Mouse (Mus musculus) Patski (cell line): ENCODE measurements around the gene Uox. TPM values are rescaled to one million over a fixed set of nuclear protein-coding genes. Genes with fewer than 3 reads are reported as not detected.

Experiments
- ATAC-seq: fragments of 100-300 bp; one replicate; pipeline ENCODE4 v1.8.0; 2021
- CTCF ChIA-PET: fragments of 350-600 bp; sonication (Branson Sonifier 250); formaldehyde crosslinking; loops from one replicate; lab custom pipeline; 2022; ENCODE audit warnings: inconsistent platforms; lab: Charles Lee
- POLR2A ChIA-PET: fragments of 350-600 bp; sonication (Branson Sonifier 250); formaldehyde crosslinking; loops from one replicate; lab custom pipeline; 2022; ENCODE audit warnings: antibody characterized with exemption, inconsistent platforms; lab: Charles Lee
- DNase-seq: peaks from one replicate; pipeline ENCODE4 v3.0.0-alpha.2; 2011; ENCODE audit warnings: low read depth, low spot score
- H3K27me3 ChIP-seq: fragments of 371-371 bp; one replicate; pipeline ENCODE4 v1.5.1; 2021
- CTCF ChIP-seq: fragments of 100-300 bp; IDR thresholded peaks from one replicate; pipeline ENCODE4 v1.5.1; 2021
- in situ Hi-C: fragments of 300-500 bp; cut with MboI; formaldehyde crosslinking; loops from 3 replicates; pipeline ENCODE4 v1.11.1; 2018; ENCODE audit warnings: low pct_unique_long_range_greater_than_20kb, mixed read lengths
- polyA plus RNA-seq: library from polyadenylated mRNA; unstranded; gene quantifications from one replicate; pipeline ENCODE4 v1.2.3, GENCODE M21; 2021

Uox gene
- polyA plus RNA-seq, 1 experiment from 2014 or later, result 2.9 TPM

DNA sequence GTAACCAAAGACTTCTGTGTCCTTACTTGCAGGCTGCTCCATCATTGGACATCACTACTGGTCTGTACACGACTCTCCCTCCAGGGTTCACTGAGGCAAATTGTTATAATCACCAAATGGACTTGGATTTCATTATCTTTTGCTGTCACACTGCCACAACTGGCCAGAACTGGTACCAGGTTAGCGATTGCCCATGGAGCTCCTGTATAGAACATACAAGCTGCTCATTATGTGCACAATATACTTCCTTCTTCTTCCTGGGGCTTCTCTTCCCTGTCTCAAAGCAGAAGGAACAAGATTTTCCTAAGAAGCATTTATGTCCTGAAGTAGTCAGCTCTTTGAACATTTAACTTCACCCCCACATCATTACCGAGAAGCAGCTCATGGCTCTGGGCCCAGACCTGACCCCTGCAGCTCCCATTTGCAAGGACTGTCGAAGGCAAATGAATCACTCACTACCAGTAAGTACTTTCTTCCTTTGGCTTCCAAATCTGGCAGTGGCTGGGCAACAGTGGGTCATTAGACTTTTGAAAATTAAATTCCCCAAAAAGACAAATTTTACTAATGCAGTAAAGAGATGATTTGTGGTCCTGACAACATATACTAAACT is 71.7 kb downstream of the Uox start:
- no peaks in the 10 kb centered on the region for H3K27me3 ChIP-seq
- in situ Hi-C loops, result no loop called here
- ATAC-seq (peak; percentile 57), DNase-seq (peak; percentile 71)
- ChIA-PET CTCF (interaction anchor here (1.0 to 2.0 kb wide), 7 partner anchors 10 to 141 kb away, joined by 3 to 9 read pairs (median 4); no protein-coding TSS in a partner anchor), POLR2A (interaction anchor here (0.7 to 1.2 kb wide), 2 partner anchors 13 to 82 kb away, joined by 3 read pairs; no protein-coding TSS in a partner anchor)
- no peak for TF ChIP-seq CTCF

DNA sequence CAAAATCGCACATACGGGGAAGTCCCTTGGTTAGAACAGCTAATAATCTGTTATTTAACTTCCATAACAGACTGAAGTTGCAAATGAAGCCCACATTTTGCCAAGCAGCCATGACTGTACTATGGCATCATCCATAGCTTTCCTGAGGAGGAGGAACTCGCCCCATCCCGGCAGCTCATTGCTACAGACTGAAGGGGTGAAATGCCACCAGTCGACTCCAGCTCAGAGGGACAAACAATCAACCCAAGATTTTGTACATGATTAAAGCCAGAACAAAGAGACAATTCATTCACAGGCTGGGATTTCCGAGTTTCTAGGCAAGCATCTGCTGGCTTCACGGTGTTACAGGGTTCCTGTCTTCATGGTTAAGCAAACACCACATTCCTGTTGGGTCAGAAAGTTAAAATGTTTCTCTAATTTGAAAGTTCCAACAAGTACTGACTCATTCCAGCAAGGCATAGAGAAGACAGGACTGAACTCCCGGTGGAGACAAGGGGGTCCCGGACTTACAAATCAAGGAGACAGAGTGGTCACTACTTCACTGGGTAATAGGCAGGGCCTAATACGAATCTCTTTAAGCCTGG is 79.2 kb downstream of the Uox start:
- TF ChIP-seq CTCF, result no peak
- no peaks in the 10 kb centered on the region for H3K27me3 ChIP-seq
- ChIA-PET CTCF (interaction anchor here (1.1 to 1.2 kb wide), 2 partner anchors 18 to 42 kb away, joined by 3 read pairs; no protein-coding TSS in a partner anchor), POLR2A (interaction anchor here (1.8 kb wide), 1 partner anchor 13 kb away, joined by 5 read pairs; no protein-coding TSS in a partner anchor)
- in situ Hi-C loops, result no loop called here
- no peak for DNase-seq
- peak; percentile 60 for ATAC-seq

DNA sequence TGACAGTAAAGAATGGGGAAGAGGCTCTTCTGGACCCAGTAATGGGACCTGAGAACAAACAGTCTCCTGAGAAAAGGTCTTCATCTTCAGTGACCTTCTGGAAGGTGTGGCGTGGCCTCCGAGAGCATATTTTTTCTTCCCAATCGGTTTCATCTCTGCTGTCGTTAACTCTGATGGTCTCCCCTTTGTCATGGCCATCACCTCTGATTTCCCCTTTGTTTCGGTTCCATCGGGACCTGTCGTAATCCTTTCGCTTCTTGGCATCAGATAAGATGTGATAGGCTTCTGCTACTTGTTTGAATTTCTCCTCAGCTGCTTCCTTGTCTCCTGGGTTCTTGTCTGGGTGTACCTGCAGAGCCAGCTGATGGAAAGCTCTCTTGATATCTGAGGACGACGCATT is 80.5 kb downstream of the Uox start:
- DNase-seq (no peak), ATAC-seq (no peak)
- ChIA-PET CTCF (interaction anchor here (1.2 kb wide), 1 partner anchor 13 kb away, joined by 4 read pairs; no protein-coding TSS in a partner anchor), POLR2A (interaction anchor here (0.5 kb wide), 1 partner anchor 67 kb away, joined by 6 read pairs; no protein-coding TSS in a partner anchor)
- no peaks in the 10 kb centered on the region for H3K27me3 ChIP-seq
- no peak for TF ChIP-seq CTCF
- in situ Hi-C loops, result no loop called here

- DNase-seq (no peak), ATAC-seq (no peak)
- TF ChIP-seq CTCF, result no peak
- ChIA-PET CTCF (interaction anchor here (1.2 kb wide), 1 partner anchor 14 kb away, joined by 4 read pairs; no protein-coding TSS in a partner anchor), POLR2A (no interaction called here)
- in situ Hi-C loops, result no loop called here
- no peaks in the 10 kb centered on the region for H3K27me3 ChIP-seq
Measured at GRCm38 (mm10) chr3:146651217-146651616, 81.0 kb downstream of the Uox start, which contains the start of gene 4930503B20Rik. 4930503B20Rik (minus strand) TSS chr3:146651317.

DNA sequence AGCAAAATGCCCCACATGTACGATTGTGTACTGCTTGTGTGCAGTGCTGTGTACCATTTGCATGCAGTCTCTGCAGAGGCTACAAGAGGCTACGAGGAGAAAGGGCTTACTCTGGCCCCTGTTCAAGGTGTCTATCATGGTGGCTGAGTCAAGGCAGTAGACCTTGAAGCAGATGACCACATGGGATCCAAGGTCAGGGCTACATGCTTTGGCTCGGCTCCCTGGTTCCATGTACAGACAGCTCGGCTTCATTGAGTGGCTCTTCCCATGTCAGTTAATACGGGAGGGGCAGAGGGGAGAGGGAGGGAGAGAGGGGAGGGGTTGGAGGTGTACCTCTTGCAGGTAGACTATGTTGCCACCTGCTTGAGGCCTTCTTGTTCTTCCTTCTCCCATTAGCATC is 82.2 kb downstream of the Uox start:
- in situ Hi-C loops, result no loop called here
- ATAC-seq (no peak), DNase-seq (no peak)
- no peaks in the 10 kb centered on the region for H3K27me3 ChIP-seq
- TF ChIP-seq CTCF, result no peak
- ChIA-PET POLR2A (no interaction called here), CTCF (no interaction called here)

DNA sequence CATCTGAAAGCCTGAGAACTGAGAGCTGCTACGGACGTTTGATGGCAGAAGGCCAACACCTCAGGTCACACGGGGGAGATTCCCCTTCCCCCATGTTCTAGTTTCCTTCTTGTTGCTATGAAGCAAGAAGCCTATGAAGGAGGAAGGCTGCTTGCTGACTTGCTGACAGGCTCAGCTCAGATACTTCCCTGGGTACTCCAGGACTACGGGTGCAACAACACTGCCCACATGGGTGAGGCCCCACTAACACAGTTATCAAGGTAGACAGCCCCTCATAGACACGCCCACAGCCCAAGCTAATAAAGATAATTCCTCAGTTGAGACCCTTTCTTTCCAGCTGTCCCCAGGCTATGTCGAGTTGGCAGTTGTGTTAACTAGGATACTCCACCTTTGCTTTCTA is 83.5 kb downstream of the Uox start:
- no peak for TF ChIP-seq CTCF
- POLR2A ChIA-PET, result no interaction called here
- CTCF ChIA-PET, result interaction anchor here (0.9 to 1.4 kb wide), 2 partner anchors 15 to 75 kb away, joined by 3 to 6 read pairs; no protein-coding TSS in a partner anchor
- DNase-seq, result no peak
- in situ Hi-C loops, result no loop called here
- no peaks in the 10 kb centered on the region for H3K27me3 ChIP-seq
- no peak for ATAC-seq

- DNase-seq, result no peak
- ChIA-PET POLR2A (interaction anchor here (0.8 kb wide), 1 partner anchor 14 kb away, joined by 3 read pairs; no protein-coding TSS in a partner anchor), CTCF (interaction anchor here (0.7 to 2.7 kb wide), 3 partner anchors 12 to 17 kb away, joined by 3 to 9 read pairs (median 6); no protein-coding TSS in a partner anchor)
- no peak for TF ChIP-seq CTCF
- in situ Hi-C loops, result no loop called here
- peak; percentile 26 for ATAC-seq
- H3K27me3 ChIP-seq, result no peaks in the 10 kb centered on the region
Measured at GRCm38 (mm10) chr3:146655111-146655577, 84.9 kb downstream of the Uox start.

- ChIA-PET CTCF (interaction anchor here (0.7 to 2.7 kb wide), 4 partner anchors 9 to 32 kb away, joined by 3 to 9 read pairs (median 4); no protein-coding TSS in a partner anchor), POLR2A (interaction anchor here (0.6 kb wide), 1 partner anchor 39 kb away, joined by 3 read pairs; no protein-coding TSS in a partner anchor)
- peak; percentile 33 for ATAC-seq
- in situ Hi-C loops, result no loop called here
- no peak for DNase-seq
- no peaks in the 10 kb centered on the region for H3K27me3 ChIP-seq
- TF ChIP-seq CTCF, result no peak
Measured at GRCm38 (mm10) chr3:146657433-146657832, 87.2 kb downstream of the Uox start.

DNA sequence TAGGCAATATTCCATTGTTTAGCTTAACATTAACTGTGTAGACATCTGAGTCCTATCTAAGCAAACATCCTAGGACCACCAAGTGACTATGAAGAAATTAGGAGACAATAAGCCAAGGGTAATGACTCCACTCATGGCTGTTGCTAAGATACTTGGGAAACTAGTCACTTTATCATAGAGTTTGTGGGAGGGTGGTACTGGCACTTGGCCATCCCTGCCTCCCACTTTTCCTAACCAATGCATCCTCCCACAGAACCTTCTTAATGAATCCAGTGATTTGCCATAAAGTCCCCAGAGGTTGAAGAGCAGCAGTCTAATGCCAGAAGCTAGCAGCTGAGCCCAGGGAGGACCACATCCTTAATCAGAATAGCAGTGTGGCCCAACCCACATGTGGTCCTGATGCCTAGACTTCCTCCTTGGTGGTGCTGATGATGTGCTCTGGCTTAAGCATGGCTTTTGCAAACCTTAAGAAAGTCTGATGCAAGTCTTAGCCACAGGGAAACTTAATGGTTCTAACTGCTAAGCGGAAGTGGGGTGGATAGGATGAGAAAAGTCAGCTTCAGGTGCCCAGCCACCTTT is 87.9 kb downstream of the Uox start:
- H3K27me3 ChIP-seq, result no peaks in the 10 kb centered on the region
- in situ Hi-C loops, result no loop called here
- ChIA-PET POLR2A (interaction anchor here (0.6 kb wide), 2 partner anchors 15 to 38 kb away, joined by 3 read pairs; no protein-coding TSS in a partner anchor), CTCF (interaction anchor here (1.6 kb wide), 1 partner anchor 90 kb away, joined by 4 read pairs; no protein-coding TSS in a partner anchor)
- DNase-seq (no peak), ATAC-seq (no peak)
- TF ChIP-seq CTCF, result no peak

GRCm38 (mm10) chr3:146659321-146659720 is 89.1 kb downstream of the Uox start:
- no peak for TF ChIP-seq CTCF
- no peaks in the 10 kb centered on the region for H3K27me3 ChIP-seq
- ATAC-seq (no peak), DNase-seq (no peak)
- in situ Hi-C loops, result no loop called here
- CTCF ChIA-PET, result interaction anchor here (1.0 to 1.6 kb wide), 3 partner anchors 10 to 91 kb away, joined by 3 to 6 read pairs (median 4); no protein-coding TSS in a partner anchor
- POLR2A ChIA-PET, result no interaction called here
